Mouse (Mus musculus): Measurements from ENCODE around the gene C1qtnf5.

Gene C1qtnf5

GRCm38 (mm10) chr9:44107110-44107509 lies at the start of gene C1qtnf5:
C1qtnf5 (plus strand) TSS chr9:44107245.
- DNase-seq (ENCODE audit: low spot score in 2 of 2), result peak; percentile 78 to 81

- DNase-seq (ENCODE audit: low spot score in 2 of 2), result no peak
These were observed 48.4 kb upstream of the C1qtnf5 start for GRCm38 (mm10) chr9:44058606-44059005.

- no peak for DNase-seq (ENCODE audit: low spot score in 2 of 2)
These were observed 41.9 kb upstream of the C1qtnf5 start for GRCm38 (mm10) chr9:44065177-44065576.

GRCm38 (mm10) chr9:44066785-44067225 lies 40.2 kb upstream of the C1qtnf5 start, which contains the start of gene Usp2:
Usp2 (plus strand) TSS chr9:44067021.
- DNase-seq (ENCODE audit: low spot score in 2 of 2), result peak; percentile 99

GRCm38 (mm10) chr9:44067241-44067959 lies 39.6 kb upstream of the C1qtnf5 start:
- DNase-seq (ENCODE audit: low spot score in 2 of 2), result no peak

GRCm38 (mm10) chr9:44067960-44068330 lies 39.1 kb upstream of the C1qtnf5 start:
- DNase-seq (ENCODE audit: low spot score in 2 of 2), result no peak

GRCm38 (mm10) chr9:44069252-44069651 lies 37.8 kb upstream of the C1qtnf5 start:
- DNase-seq (ENCODE audit: low spot score in 2 of 2), result no peak

- DNase-seq (ENCODE audit: low spot score in 2 of 2), result peak in 1 of 2 experiments; percentile 5
These were observed 36.8 kb upstream of the C1qtnf5 start for GRCm38 (mm10) chr9:44070113-44070843.

- DNase-seq (ENCODE audit: low spot score in 2 of 2), result peak in 1 of 2 experiments; percentile 5
These were observed 36.2 kb upstream of the C1qtnf5 start for GRCm38 (mm10) chr9:44070844-44071231.

GRCm38 (mm10) chr9:44071914-44072598 lies 35.0 kb upstream of the C1qtnf5 start:
- DNase-seq (ENCODE audit: low spot score in 2 of 2), result peak in 1 of 2 experiments; percentile 44

GRCm38 (mm10) chr9:44072599-44072915 lies 34.5 kb upstream of the C1qtnf5 start:
- DNase-seq (ENCODE audit: low spot score in 2 of 2), result peak in 1 of 2 experiments; percentile 29

GRCm38 (mm10) chr9:44073115-44073514 lies 33.9 kb upstream of the C1qtnf5 start:
- DNase-seq (ENCODE audit: low spot score in 2 of 2), result no peak

- no peak for DNase-seq (ENCODE audit: low spot score in 2 of 2)
These were observed 32.4 kb upstream of the C1qtnf5 start for GRCm38 (mm10) chr9:44074395-44075275.

- DNase-seq (ENCODE audit: low spot score in 2 of 2), result no peak
These were observed 31.6 kb upstream of the C1qtnf5 start for GRCm38 (mm10) chr9:44075276-44075995.

- DNase-seq (ENCODE audit: low spot score in 2 of 2), result no peak
These were observed 30.9 kb upstream of the C1qtnf5 start for GRCm38 (mm10) chr9:44075996-44076763.

GRCm38 (mm10) chr9:44076764-44077120 lies 30.3 kb upstream of the C1qtnf5 start:
- no peak for DNase-seq (ENCODE audit: low spot score in 2 of 2)

- DNase-seq (ENCODE audit: low spot score in 2 of 2), result no peak
These were observed 29.7 kb upstream of the C1qtnf5 start for GRCm38 (mm10) chr9:44077266-44077910.

GRCm38 (mm10) chr9:44078136-44078797 lies 28.8 kb upstream of the C1qtnf5 start:
- no peak for DNase-seq (ENCODE audit: low spot score in 2 of 2)

Measured in frontal cortex, postnatal 10 days (tissue).